8 mouse cellular contexts compared by ENCODE assay signal in the genomic region with DNA sequence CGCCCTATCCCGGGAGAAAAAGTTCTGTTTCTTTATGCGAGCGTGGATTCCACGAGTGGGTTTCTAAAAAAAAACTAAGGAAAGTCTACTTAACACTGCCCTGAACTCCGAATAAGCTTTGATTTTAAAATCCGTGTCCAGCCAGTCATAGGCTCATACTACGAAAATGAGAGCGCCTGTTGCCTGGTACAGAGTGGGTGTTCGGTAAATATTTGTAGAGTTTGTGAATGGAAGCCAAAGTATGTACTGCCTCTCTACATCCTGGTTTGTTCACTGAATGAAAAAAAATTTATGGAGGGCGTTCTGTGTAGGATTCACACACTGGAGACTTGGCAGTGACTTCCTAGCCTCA. TPM values are rescaled to one million over a fixed set of nuclear protein-coding genes. Genes with fewer than 3 reads are reported as not detected.
DNase-seq lines count a peak whose midpoint lies in the region; ATAC-seq and TF ChIP-seq lines count a peak whose summit lies in the region.

No protein-coding gene starts in this region.

- H3K27ac ChIP-seq in heart, embryonic 12.5 days (ENCODE audit: poor library complexity, severe bottlenecking), result no peak overlapping the region
- H3K27ac ChIP-seq in ES-Bruce4 (ENCODE audit: insufficient read depth, low read length), result no peak overlapping the region
- no peak overlapping the region for H3K27ac ChIP-seq in hindbrain, embryonic 11.5 days (ENCODE audit: low read depth, low read length)

- DNase-seq in heart, postnatal 4 days, result no peak
- no peak for DNase-seq in hindbrain, embryonic 11.5 days (ENCODE audit: low spot score)
- DNase-seq in lung, postnatal 36 days, result peak; percentile 62
- DNase-seq in gastrocnemius, adult 8-10 months (ENCODE audit: low spot score in 2 of 2), result no peak
- DNase-seq in layer of hippocampus, postnatal 36 days, result no peak
- no peak for DNase-seq in urinary bladder, postnatal 10 days (ENCODE audit: low spot score)

- TF ChIP-seq EP300 in ES-Bruce4 (IDR thresholded peaks at IDR 0.05; ENCODE audit: insufficient read depth, low read depth, low read length), result no peak

- no peaks in the 10 kb centered on the region for H3K27me3 ChIP-seq in heart, embryonic 12.5 days (replicated peaks)
- no peaks in the 10 kb centered on the region for H3K27me3 ChIP-seq in ES-Bruce4 (ENCODE audit: control insufficient read depth, insufficient read depth, low read length, poor library complexity, severe bottlenecking)
- H3K27me3 ChIP-seq in hindbrain, embryonic 11.5 days (ENCODE audit: control insufficient read depth, insufficient read depth, low read length), result no peaks in the 10 kb centered on the region

- no peak for TF ChIP-seq POLR2A in ES-Bruce4 (IDR thresholded peaks at IDR 0.05; ENCODE audit: insufficient read depth, low read length)

- peak overlapping the region; percentile 91 for H3K9ac ChIP-seq in heart, embryonic 12.5 days
- peak overlapping the region; percentile 77; the same call in 1 of the 2 replicates for H3K9ac ChIP-seq in ES-Bruce4 (ENCODE audit: low read depth, poor library complexity, severe bottlenecking)
- H3K9ac ChIP-seq in hindbrain, embryonic 11.5 days (ENCODE audit: low read depth, low read length), result no peak overlapping the region; the same call in 1 of the 2 replicates

- no peaks in the 10 kb centered on the region for H3K36me3 ChIP-seq in heart, embryonic 12.5 days
- no peaks in the 10 kb centered on the region for H3K36me3 ChIP-seq in ES-Bruce4 (ENCODE audit: control insufficient read depth, insufficient read depth, low read length, poor library complexity, severe bottlenecking)
- H3K36me3 ChIP-seq in hindbrain, embryonic 11.5 days (ENCODE audit: control insufficient read depth, insufficient read depth, low read length), result no peaks in the 10 kb centered on the region

- H3K4me1 ChIP-seq in heart, embryonic 12.5 days (replicated peaks), result peaks cover 16% of the 10 kb centered on the region
- peaks cover 4% of the 10 kb centered on the region for H3K4me1 ChIP-seq in ES-Bruce4 (ENCODE audit: control insufficient read depth, insufficient read depth, low read length)
- no peaks in the 10 kb centered on the region; the same call in 1 of the 2 replicates for H3K4me1 ChIP-seq in hindbrain, embryonic 11.5 days (replicated peaks; ENCODE audit: control insufficient read depth, insufficient read depth, low read length)

- WGBS in heart, embryonic 12.5 days, result 16% methylated on average over 11 of the region's 11 CpGs
- 22% methylated on average over 11 of the region's 11 CpGs for WGBS in hindbrain, embryonic 11.5 days

- ATAC-seq in heart, embryonic 12.5 days (ENCODE audit: insufficient number of reproducible peaks, low FRiP score), result no peak
- ATAC-seq in hindbrain, embryonic 11.5 days (ENCODE audit: low FRiP score), result peak; percentile 29

- H3K4me3 ChIP-seq in heart, embryonic 12.5 days, result peak overlapping the region; percentile 93
- peak overlapping the region; percentile 41 for H3K4me3 ChIP-seq in ES-Bruce4 (ENCODE audit: low read depth, low read length)
- peak overlapping the region; percentile 81 for H3K4me3 ChIP-seq in hindbrain, embryonic 11.5 days (ENCODE audit: low read depth, low read length)

- H3K4me2 ChIP-seq in heart, embryonic 12.5 days, result peak overlapping the region; percentile 96
- H3K4me2 ChIP-seq in hindbrain, embryonic 11.5 days (replicated peaks; ENCODE audit: low read depth, low read length), result peak overlapping the region; percentile 88

- TF ChIP-seq CTCF in ES-Bruce4 (IDR thresholded peaks at IDR 0.05; ENCODE audit: low read depth, low read length), result no peak

- H3K9me3 ChIP-seq in heart, embryonic 12.5 days (replicated peaks), result no peaks in the 10 kb centered on the region
- no peaks in the 10 kb centered on the region for H3K9me3 ChIP-seq in ES-Bruce4 (replicated peaks; ENCODE audit: control insufficient read depth, insufficient read depth, low read length, poor library complexity, severe bottlenecking)
- H3K9me3 ChIP-seq in hindbrain, embryonic 11.5 days (ENCODE audit: control insufficient read depth, low read length), result no peaks in the 10 kb centered on the region

RNA-seq across cellular contexts. Expression of gene Tbc1d2b, which starts 0.3 kb away (rescaled TPM):
- 7.8 and 7.9 TPM in 2 replicates for polyA plus RNA-seq in heart, embryonic 12.5 days (2016; fragmentation: Nextera tagmentation; extraction: Ambion mirVana)
- total RNA-seq in heart, postnatal 4 days (2021), result 10 to 100 TPM; 14.4 to 18.1 TPM
- 8.5 and 11.9 TPM in 2 replicates for polyA plus RNA-seq in ES-Bruce4 (2011; ENCODE audit: insufficient read depth, insufficient read length, low read depth, missing spikeins)
- polyA plus RNA-seq in hindbrain, embryonic 11.5 days (2014; fragmentation: Nextera tagmentation; extraction: Ambion mirVana), result 8.0 and 9.1 TPM in 2 replicates
- total RNA-seq in gastrocnemius, adult 8-10 months (2022), result 1 to 10 TPM; 2.6 to 4.5 (median 3.7) TPM
- total RNA-seq in layer of hippocampus, postnatal 36 days (2021), result 1 to 10 TPM; 9.0 to 9.1 TPM

Comparison
In these comparisons a context has a peak if more than half of its experiments do, and no peak if none do; other contexts are left out.
1. H3K4me3 ChIP-seq: peak in every context shown above with its lines; median percentile 93 in heart, embryonic 12.5 days; 81 in hindbrain, embryonic 11.5 days; 41 in ES-Bruce4.